Mouse (Mus musculus) kidney, embryonic 15.5 days (tissue): ENCODE data around the gene Irf2. TPM values are rescaled to one million over a fixed set of nuclear protein-coding genes. Genes with fewer than 3 reads are reported as not detected.
A peak's percentile ranks its signal among the peaks of the same experiment; 100 is the strongest.

Experiments
- ATAC-seq: fragments of 200-750 bp; cut with Nextera tagmentation; replicated peaks from 2 replicates; pipeline ENCODE4 v1.8.0; 2017; ENCODE audit warnings: moderate TSS enrichment; ENCODE audit not compliant: low FRiP score
- H3K27ac ChIP-seq: fragments of 300-500 bp; sonication (generic); 2 replicates; pipeline ENCODE4 v1.5.1; 2015; ENCODE audit warnings: mild to moderate bottlenecking, inconsistent platforms
- H3K27me3 ChIP-seq: fragments of 300-500 bp; sonication (generic); 2 replicates; pipeline ENCODE4 v1.6.1; 2015; ENCODE audit warnings: inconsistent platforms
- H3K36me3 ChIP-seq: fragments of 300-500 bp; sonication (generic); 2 replicates; pipeline ENCODE4 v1.6.1; 2015; ENCODE audit warnings: inconsistent platforms
- H3K4me1 ChIP-seq: fragments of 300-500 bp; sonication (generic); 2 replicates; pipeline ENCODE4 v1.6.1; 2015; ENCODE audit warnings: inconsistent platforms
- H3K4me2 ChIP-seq: fragments of 300-500 bp; sonication (generic); 2 replicates; pipeline ENCODE4 v1.6.1; 2015; ENCODE audit warnings: moderate library complexity, mild to moderate bottlenecking, inconsistent platforms
- H3K4me3 ChIP-seq: fragments of 300-500 bp; sonication (generic); replicated peaks from 2 replicates; pipeline ENCODE4 v1.5.1; 2015; ENCODE audit warnings: mild to moderate bottlenecking, inconsistent platforms
- H3K9ac ChIP-seq: fragments of 300-500 bp; sonication (generic); 2 replicates; pipeline ENCODE4 v1.6.1; 2015; ENCODE audit warnings: mild to moderate bottlenecking, inconsistent platforms
- H3K9me3 ChIP-seq: fragments of 300-500 bp; sonication (generic); replicated peaks from 2 replicates; pipeline ENCODE4 v1.6.1; 2016; ENCODE audit warnings: inconsistent platforms
- WGBS: fragments of 180-500 bp; shearing (Covaris S2); methylation state at CpG from one replicate; pipeline ENCODE4 v1.1.7; 2015; ENCODE audit warnings: mixed read lengths; 5-methylcytosine and 5-hydroxymethylcytosine counted together
- polyA plus RNA-seq: library from polyadenylated mRNA; unstranded; fragments of >200 nt; fragmentation: Nextera tagmentation; extraction: Ambion mirVana; gene quantifications from 2 replicates; pipeline ENCODE4 v1.2.1, GENCODE M21; 2015

The Irf2 gene
- polyA plus RNA-seq, 1 experiment from 2014 or later, result 18.4 TPM

- Histone ChIP-seq H3K36me3 (no peaks in the 10 kb centered on the region), H3K4me1 (no peaks in the 10 kb centered on the region), H3K4me3 (no peak overlapping the region), H3K9ac (no peak overlapping the region), H3K27me3 (no peaks in the 10 kb centered on the region), H3K4me2 (no peak overlapping the region), H3K9me3 (peaks cover 7% of the 10 kb centered on the region; the same call in 1 of the 2 replicates), H3K27ac (no peak overlapping the region)
- 89% methylated on average over 7 of the region's 7 CpGs for WGBS
- ATAC-seq, result no peak
Observed at GRCm38 (mm10) chr8:46732381-46732915, 7.1 kb upstream of the Irf2 start.

DNA sequence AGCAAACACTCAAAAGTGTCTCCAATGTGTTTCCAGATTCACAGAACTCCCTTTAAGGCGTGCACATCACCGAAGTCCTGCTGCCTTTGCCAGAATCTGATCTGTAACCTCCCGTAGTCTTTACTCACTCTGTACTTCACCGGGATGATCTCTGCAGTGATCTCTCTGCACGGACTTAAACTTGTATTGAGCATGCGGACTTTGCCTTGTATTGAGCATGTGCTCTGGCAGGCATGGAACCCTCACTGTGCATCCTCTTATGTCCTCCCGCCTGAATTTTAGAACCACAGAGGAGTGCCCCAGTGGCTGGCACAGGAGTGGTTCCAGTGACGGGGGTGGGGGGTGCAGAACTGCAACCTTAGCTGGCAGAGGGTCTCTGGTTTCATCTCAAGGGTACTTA is 5.9 kb upstream of the Irf2 start:
- no peak overlapping the region for H3K27ac ChIP-seq
- H3K27me3 ChIP-seq, result no peaks in the 10 kb centered on the region
- 78% methylated on average over 8 of the region's 8 CpGs for WGBS
- no peak overlapping the region for H3K4me3 ChIP-seq
- peaks cover 4% of the 10 kb centered on the region; the same call in 1 of the 2 replicates for H3K4me1 ChIP-seq
- no peak overlapping the region for H3K4me2 ChIP-seq
- no peaks in the 10 kb centered on the region for H3K36me3 ChIP-seq
- peaks cover 7% of the 10 kb centered on the region; the same call in 1 of the 2 replicates for H3K9me3 ChIP-seq
- no peak overlapping the region for H3K9ac ChIP-seq
- ATAC-seq, result no peak

DNA sequence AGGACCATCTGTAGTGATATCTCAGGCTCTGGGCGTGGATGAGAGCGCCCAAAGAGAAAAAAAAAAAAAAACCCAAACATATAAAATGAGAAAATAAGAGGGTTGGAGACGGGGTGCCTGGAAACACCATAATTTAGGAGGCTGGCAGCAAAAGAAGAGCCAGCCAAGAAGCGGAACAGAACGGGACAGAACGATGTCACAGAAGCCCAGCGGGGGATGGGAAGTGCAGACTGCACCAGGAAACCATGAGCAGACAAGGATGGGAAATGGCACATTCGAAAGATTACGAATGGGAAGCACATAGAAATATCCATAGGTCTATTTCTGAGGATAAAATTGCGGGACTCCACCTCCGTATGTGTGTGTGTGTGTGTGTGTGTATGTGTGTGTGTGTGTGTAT is 4.0 kb upstream of the Irf2 start:
- H3K9ac ChIP-seq, result no peak overlapping the region
- no peaks in the 10 kb centered on the region for H3K36me3 ChIP-seq
- no peaks in the 10 kb centered on the region for H3K27me3 ChIP-seq
- H3K4me2 ChIP-seq, result no peak overlapping the region
- 78% methylated on average over 11 of the region's 11 CpGs for WGBS
- H3K9me3 ChIP-seq, result peaks cover 7% of the 10 kb centered on the region; the same call in 1 of the 2 replicates
- ATAC-seq, result no peak
- no peak overlapping the region for H3K27ac ChIP-seq
- peaks cover 6% of the 10 kb centered on the region; the same call in 1 of the 2 replicates for H3K4me1 ChIP-seq
- H3K4me3 ChIP-seq, result no peak overlapping the region

GRCm38 (mm10) chr8:46736260-46736659 is 3.3 kb upstream of the Irf2 start:
- Histone ChIP-seq H3K9me3 (peaks cover 7% of the 10 kb centered on the region; the same call in 1 of the 2 replicates), H3K4me1 (peaks cover 6% of the 10 kb centered on the region; the same call in 1 of the 2 replicates), H3K36me3 (no peaks in the 10 kb centered on the region), H3K4me2 (no peak overlapping the region), H3K27ac (no peak overlapping the region), H3K4me3 (no peak overlapping the region), H3K9ac (no peak overlapping the region), H3K27me3 (no peaks in the 10 kb centered on the region)
- no peak for ATAC-seq
- WGBS, result 81% methylated on average over 3 of the region's 3 CpGs

DNA sequence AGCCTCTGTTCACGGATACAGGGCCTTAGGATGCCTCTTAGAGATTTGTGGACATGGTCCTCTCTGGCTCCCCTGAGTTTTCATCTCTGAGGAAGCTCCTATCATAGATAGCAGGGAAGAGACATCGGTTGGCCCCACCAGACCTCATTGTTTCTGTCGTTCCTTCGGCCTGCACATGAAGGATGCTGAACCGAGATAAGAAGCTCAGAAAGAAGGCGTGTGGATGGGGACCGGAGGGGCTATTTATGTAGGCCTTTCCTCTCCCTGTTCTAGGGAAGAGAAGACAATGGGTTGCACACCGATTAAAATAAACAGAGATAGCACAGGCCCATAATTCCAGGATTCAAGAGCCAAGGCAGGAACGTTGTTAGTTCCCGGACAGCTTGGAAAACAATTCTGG is 2.1 kb upstream of the Irf2 start:
- no peak for ATAC-seq
- no peak overlapping the region for H3K4me2 ChIP-seq
- 79% methylated on average over 10 of the region's 10 CpGs for WGBS

DNA sequence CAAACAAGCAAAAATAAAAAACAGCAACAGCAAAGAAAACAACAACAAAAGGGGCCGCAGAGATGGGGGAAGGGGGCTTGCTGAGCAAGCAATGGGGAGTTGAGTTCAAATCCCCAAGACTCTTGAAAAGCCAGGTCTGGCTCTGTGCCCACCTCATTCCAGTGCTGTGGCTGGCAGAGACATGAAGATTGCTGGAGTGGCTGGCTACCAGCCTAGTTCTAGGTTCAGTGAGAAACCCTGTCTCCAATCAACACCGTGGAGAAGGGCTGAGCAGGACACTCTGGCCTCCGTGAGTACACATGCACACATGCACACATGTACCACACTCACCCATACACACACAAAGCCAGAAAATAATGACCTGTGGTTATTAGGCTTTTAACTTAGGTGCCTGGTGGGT is 1.6 kb upstream of the Irf2 start:
- H3K36me3 ChIP-seq, result no peaks in the 10 kb centered on the region
- H3K9me3 ChIP-seq, result peaks cover 7% of the 10 kb centered on the region; the same call in 1 of the 2 replicates
- ATAC-seq, result no peak
- H3K4me1 ChIP-seq, result peaks cover 22% of the 10 kb centered on the region
- H3K4me2 ChIP-seq, result no peak overlapping the region
- 79% methylated on average over 3 of the region's 3 CpGs for WGBS
- H3K27ac ChIP-seq, result no peak overlapping the region
- H3K4me3 ChIP-seq, result no peak overlapping the region
- no peaks in the 10 kb centered on the region for H3K27me3 ChIP-seq
- no peak overlapping the region for H3K9ac ChIP-seq

More for the DNA sequence above, 2.1 kb upstream of the Irf2 start:
- Histone ChIP-seq H3K4me3 (no peak overlapping the region), H3K9me3 (peaks cover 7% of the 10 kb centered on the region; the same call in 1 of the 2 replicates), H3K4me1 (peaks cover 17% of the 10 kb centered on the region), H3K9ac (no peak overlapping the region), H3K27ac (no peak overlapping the region), H3K27me3 (no peaks in the 10 kb centered on the region), H3K36me3 (no peaks in the 10 kb centered on the region)

- peak overlapping the region; percentile 92 for H3K4me3 ChIP-seq
- H3K27me3 ChIP-seq, result no peaks in the 10 kb centered on the region
- ATAC-seq, result no peak
- peak overlapping the region; percentile 96; the same call in 1 of the 2 replicates for H3K9ac ChIP-seq
- 36% methylated on average over 5 of the region's 5 CpGs for WGBS
- H3K4me2 ChIP-seq, result peak overlapping the region; percentile 73
- peaks cover 27% of the 10 kb centered on the region for H3K4me1 ChIP-seq
- H3K9me3 ChIP-seq, result peaks cover 7% of the 10 kb centered on the region; the same call in 1 of the 2 replicates
- 0 out of 2 replicates have a peak overlapping the region, but pooled peaks have one; percentile 95 for H3K27ac ChIP-seq
- H3K36me3 ChIP-seq, result no peaks in the 10 kb centered on the region
Observed at GRCm38 (mm10) chr8:46738601-46739000, 931 bp upstream of the Irf2 start.

DNA sequence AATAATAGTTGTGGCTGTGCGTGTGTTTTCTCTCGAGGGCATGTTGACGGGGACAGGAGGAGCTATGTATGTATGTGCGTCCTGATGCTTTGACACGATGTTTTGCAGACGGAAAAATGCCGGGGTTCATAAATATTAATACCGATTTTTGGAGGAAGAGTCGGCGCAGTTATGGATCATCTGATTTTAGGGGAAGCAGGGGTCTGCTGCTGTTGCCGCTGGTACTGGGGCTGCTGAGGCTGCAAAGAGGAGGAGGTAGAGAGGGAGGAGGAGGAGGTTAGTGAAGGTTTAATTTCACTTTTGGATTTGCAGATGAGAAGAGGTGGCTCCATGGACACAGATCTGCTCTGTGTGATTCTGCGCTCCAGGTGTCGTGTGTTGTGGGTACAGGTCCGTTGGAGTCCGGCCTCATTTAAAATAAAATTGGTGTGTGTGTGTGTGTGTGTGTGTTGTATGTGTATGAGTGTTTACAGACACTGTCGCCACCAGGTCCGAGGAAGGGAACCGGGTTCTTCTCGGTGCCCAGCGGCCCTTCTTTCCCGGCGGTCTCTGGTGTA is 502 bp downstream of the Irf2 start:
- ATAC-seq, result 0 out of 2 replicates have a peak, but pooled peaks have one; percentile 0
- H3K27me3 ChIP-seq, result no peaks in the 10 kb centered on the region
- H3K9ac ChIP-seq, result peak overlapping the region; percentile 96
- peak overlapping the region; percentile 73 for H3K4me2 ChIP-seq
- peaks cover 7% of the 10 kb centered on the region; the same call in 1 of the 2 replicates for H3K9me3 ChIP-seq
- peak overlapping the region; percentile 92 for H3K4me3 ChIP-seq
- H3K27ac ChIP-seq, result peak overlapping the region; percentile 95
- H3K36me3 ChIP-seq, result no peaks in the 10 kb centered on the region
- under 1% methylated on average over 22 of the region's 22 CpGs for WGBS
- H3K4me1 ChIP-seq, result peaks cover 32% of the 10 kb centered on the region

- WGBS, result under 1% methylated on average over 91 of the region's 97 CpGs
- peak overlapping the region; percentile 92 for H3K4me3 ChIP-seq
- peaks cover 32% of the 10 kb centered on the region for H3K4me1 ChIP-seq
- H3K36me3 ChIP-seq, result no peaks in the 10 kb centered on the region
- peaks cover 7% of the 10 kb centered on the region; the same call in 1 of the 2 replicates for H3K9me3 ChIP-seq
- peak overlapping the region; percentile 96 for H3K9ac ChIP-seq
- H3K27me3 ChIP-seq, result no peaks in the 10 kb centered on the region
- peak overlapping the region; percentile 95 for H3K27ac ChIP-seq
- peak overlapping the region; percentile 73 for H3K4me2 ChIP-seq
- ATAC-seq, result peak; percentile 83
Observed at GRCm38 (mm10) chr8:46740513-46741280, 1.2 kb downstream of the Irf2 start.

- peaks cover 7% of the 10 kb centered on the region; the same call in 1 of the 2 replicates for H3K9me3 ChIP-seq
- no peaks in the 10 kb centered on the region for H3K27me3 ChIP-seq
- no peaks in the 10 kb centered on the region for H3K36me3 ChIP-seq
- peak; percentile 56 for ATAC-seq
- WGBS, result under 1% methylated on average over 28 of the region's 28 CpGs
- H3K4me1 ChIP-seq, result peaks cover 37% of the 10 kb centered on the region
- peak overlapping the region; percentile 96 for H3K9ac ChIP-seq
- peak overlapping the region; percentile 73 for H3K4me2 ChIP-seq
- peak overlapping the region; percentile 95 for H3K27ac ChIP-seq
- H3K4me3 ChIP-seq, result peak overlapping the region; percentile 92
Observed at GRCm38 (mm10) chr8:46741281-46741791, 1.8 kb downstream of the Irf2 start.

DNA sequence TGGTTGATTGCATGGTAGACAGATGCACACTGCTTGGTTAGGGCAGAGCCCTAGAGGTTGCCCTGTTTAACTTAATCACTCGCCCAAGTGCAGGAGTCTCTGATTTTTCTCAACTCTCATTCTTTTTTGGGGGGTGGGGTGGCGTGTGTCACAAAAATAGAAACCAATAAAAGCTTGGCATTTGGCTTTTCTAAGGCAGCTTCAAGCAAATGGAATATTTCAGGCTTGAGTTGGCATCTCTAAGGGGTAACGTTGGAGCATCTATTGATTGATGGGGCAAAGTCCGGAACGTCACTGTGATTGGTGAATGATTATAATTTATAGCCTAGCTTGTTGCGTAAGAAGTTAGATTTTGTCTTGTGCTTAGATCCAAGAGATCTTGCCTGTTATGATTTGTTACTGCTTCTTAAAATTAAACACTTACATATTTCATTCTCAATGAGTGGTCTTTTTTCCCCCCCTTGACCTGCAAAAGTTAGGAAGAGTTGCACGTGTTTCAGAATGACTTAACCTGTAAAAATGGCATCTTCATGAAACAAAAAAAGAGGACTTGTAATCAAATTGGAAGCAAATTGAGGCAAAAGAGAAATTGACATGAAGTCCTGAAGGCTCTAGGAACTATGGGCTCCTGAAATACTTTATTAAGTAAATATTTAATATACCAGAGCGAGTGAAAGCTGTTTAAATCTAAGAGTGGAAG is 2.6 kb downstream of the Irf2 start:
- no peaks in the 10 kb centered on the region for H3K36me3 ChIP-seq
- H3K4me3 ChIP-seq, result peak overlapping the region; percentile 92
- peak overlapping the region; percentile 95 for H3K27ac ChIP-seq
- peaks cover 41% of the 10 kb centered on the region for H3K4me1 ChIP-seq
- no peaks in the 10 kb centered on the region for H3K27me3 ChIP-seq
- ATAC-seq, result no peak
- peak overlapping the region; percentile 96 for H3K9ac ChIP-seq
- no peaks in the 10 kb centered on the region for H3K9me3 ChIP-seq
- WGBS, result 38% methylated on average over 8 of the region's 8 CpGs
- H3K4me2 ChIP-seq, result peak overlapping the region; percentile 73
